Mouse (Mus musculus): ENCODE data around the gene Socs3.

DNA sequence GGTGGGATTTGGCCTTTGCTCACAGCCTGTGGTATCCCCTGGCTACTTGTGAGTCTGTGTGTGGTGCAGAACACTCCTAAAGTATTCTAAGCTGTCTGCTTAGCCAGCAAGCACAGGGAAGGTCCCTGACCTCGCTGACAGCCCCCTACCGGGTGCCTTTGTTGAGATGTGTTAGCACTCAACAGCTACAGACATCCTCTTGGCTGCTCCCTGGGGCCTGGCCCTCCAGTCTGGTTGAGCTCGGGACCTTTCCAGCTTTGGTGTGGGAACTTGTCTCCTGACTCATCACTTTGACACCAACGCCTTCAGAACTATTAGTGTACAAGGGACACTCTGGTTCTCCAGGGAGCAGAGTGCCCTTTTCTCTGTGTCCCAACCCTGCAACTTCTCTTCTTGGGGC lies 28.0 kb downstream of the Socs3 start:
- TF ChIP-seq CTCF (conservative IDR thresholded peaks at IDR 0.05; ENCODE audit: low read length), result no peak
- peak; percentile 25; the same call in 1 of the 2 replicates for TF ChIP-seq NANOG (IDR thresholded peaks at IDR 0.05; ENCODE audit: borderline replicate concordance, low read length)
